Mouse (Mus musculus) spleen, adult 2 months (tissue): ENCODE measurements at regions not wholly inside any gene's neighbourhood (a gene's known extent, or its start where the extent isn't known, plus 50 kb on each side); places are given as distances from the start of the nearest gene placed in this dataset.

Experiments used
- CTCF ChIP-seq: fragments of 200-500 bp; IDR thresholded peaks from 2 replicates; pipeline ENCODE4 v1.5.1; 2011; ENCODE audit warnings: mild to moderate bottlenecking, inconsistent platforms; ENCODE audit not compliant: insufficient read depth, insufficient read length, insufficient replicate concordance; ENCODE audit errors: extremely low read depth
- POLR2A ChIP-seq: fragments of 200-500 bp; IDR thresholded peaks from 2 replicates; pipeline ENCODE4 v1.6.1; 2011; ENCODE audit warnings: low read depth, low read length, inconsistent platforms

- TF ChIP-seq POLR2A = no peak
- no peak for TF ChIP-seq CTCF
Observed at GRCm38 (mm10) chr14:104389297-104390071, 78.3 kb downstream of the Pou4f1 start.
